Mouse (Mus musculus) neural tube, embryonic 11.5 days (tissue): ENCODE results near the gene Ass1. TPM values are rescaled to one million over a fixed set of nuclear protein-coding genes. Genes with fewer than 3 reads are reported as not detected.
A peak's percentile ranks its signal among the peaks of the same experiment; 100 is the strongest.

Source experiments
- ATAC-seq: fragments of 200-750 bp; cut with Nextera tagmentation; 2 replicates; pipeline ENCODE4 v1.8.0; 2017; ENCODE audit warnings: moderate number of reproducible peaks, mild to moderate bottlenecking, moderate TSS enrichment, moderate library complexity; ENCODE audit not compliant: insufficient read depth, low FRiP score, low TSS enrichment
- DNase-seq: peaks from one replicate; pipeline ENCODE4 v3.0.0-alpha.2; 2015; ENCODE audit warnings: low spot score
- H3K27ac ChIP-seq: fragments of 300-500 bp; sonication (generic); 2 replicates; pipeline ENCODE4 v1.5.1; 2014; ENCODE audit warnings: low read depth, mild to moderate bottlenecking, low read length
- H3K27me3 ChIP-seq: fragments of 300-500 bp; sonication (generic); 2 replicates; pipeline ENCODE4 v1.6.1; 2014; ENCODE audit warnings: mild to moderate bottlenecking, low read length, mixed read lengths; ENCODE audit not compliant: control insufficient read depth, insufficient read depth
- H3K36me3 ChIP-seq: fragments of 300-500 bp; sonication (generic); 2 replicates; pipeline ENCODE4 v1.6.1; 2014; ENCODE audit warnings: mild to moderate bottlenecking, low read length, moderate library complexity, mixed read lengths; ENCODE audit not compliant: control insufficient read depth, insufficient read depth
- H3K4me1 ChIP-seq: fragments of 300-500 bp; sonication (generic); 2 replicates; pipeline ENCODE4 v1.6.1; 2014; ENCODE audit warnings: low read length, mixed read lengths; ENCODE audit not compliant: control insufficient read depth, insufficient read depth
- H3K4me2 ChIP-seq: fragments of 300-500 bp; sonication (generic); 2 replicates; pipeline ENCODE4 v1.6.1; 2014; ENCODE audit warnings: low read depth, mild to moderate bottlenecking, moderate library complexity
- H3K4me3 ChIP-seq: fragments of 300-500 bp; sonication (generic); 2 replicates; pipeline ENCODE4 v1.5.1; 2014; ENCODE audit warnings: low read depth, low read length
- H3K9ac ChIP-seq: fragments of 300-500 bp; sonication (generic); 2 replicates; pipeline ENCODE4 v1.6.1; 2014; ENCODE audit warnings: mild to moderate bottlenecking, low read length
- H3K9me3 ChIP-seq: fragments of 300-500 bp; sonication (generic); 2 replicates; pipeline ENCODE4 v1.6.1; 2016; ENCODE audit warnings: low read length; ENCODE audit not compliant: control insufficient read depth
- WGBS: fragments of 180-500 bp; shearing (Covaris S2); extraction: QIAGEN DNeasy Blood & Tissue Kit; methylation state at CpG from one replicate; pipeline ENCODE4 v1.1.7; 2014; 5-methylcytosine and 5-hydroxymethylcytosine counted together
- polyA plus RNA-seq: library from polyadenylated mRNA; unstranded; fragments of >200 nt; fragmentation: Nextera tagmentation; extraction: Ambion mirVana; gene quantifications from 2 replicates; pipeline ENCODE4 v1.2.1, GENCODE M21; 2014

The Ass1 gene
- polyA plus RNA-seq, 1 experiment from 2014 or later, result 34.5 TPM

DNA sequence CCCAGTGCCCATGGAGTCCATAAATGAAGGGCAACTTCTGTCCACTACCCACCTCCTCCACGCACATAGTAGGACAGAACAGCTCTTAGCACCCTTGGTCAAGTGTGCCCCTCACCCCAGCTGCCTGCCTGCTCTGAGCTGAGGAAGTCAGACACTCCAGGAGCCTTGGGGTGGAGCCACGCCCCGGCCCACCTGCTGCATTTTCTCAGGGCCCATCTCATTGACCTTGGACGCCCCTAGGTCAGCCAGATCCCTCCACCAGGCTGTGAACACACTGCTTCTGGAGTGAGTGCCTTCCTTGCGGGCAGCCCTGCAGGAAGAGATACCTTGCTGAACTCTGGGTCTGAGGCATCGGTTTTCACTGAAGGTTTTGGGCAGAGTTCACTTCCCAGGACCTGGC lies 1.6 kb downstream of the Ass1 start:
- Histone ChIP-seq H3K4me2 (no peak overlapping the region), H3K9me3 (no peaks in the 10 kb centered on the region), H3K9ac (no peak overlapping the region), H3K27ac (no peak overlapping the region), H3K4me1 (peaks cover 6% of the 10 kb centered on the region; the same call in 1 of the 2 replicates), H3K4me3 (no peak overlapping the region), H3K36me3 (no peaks in the 10 kb centered on the region), H3K27me3 (peaks cover 38% of the 10 kb centered on the region)
- 38% methylated on average over 6 of the region's 6 CpGs for WGBS
- ATAC-seq (no peak), DNase-seq (no peak)

DNA sequence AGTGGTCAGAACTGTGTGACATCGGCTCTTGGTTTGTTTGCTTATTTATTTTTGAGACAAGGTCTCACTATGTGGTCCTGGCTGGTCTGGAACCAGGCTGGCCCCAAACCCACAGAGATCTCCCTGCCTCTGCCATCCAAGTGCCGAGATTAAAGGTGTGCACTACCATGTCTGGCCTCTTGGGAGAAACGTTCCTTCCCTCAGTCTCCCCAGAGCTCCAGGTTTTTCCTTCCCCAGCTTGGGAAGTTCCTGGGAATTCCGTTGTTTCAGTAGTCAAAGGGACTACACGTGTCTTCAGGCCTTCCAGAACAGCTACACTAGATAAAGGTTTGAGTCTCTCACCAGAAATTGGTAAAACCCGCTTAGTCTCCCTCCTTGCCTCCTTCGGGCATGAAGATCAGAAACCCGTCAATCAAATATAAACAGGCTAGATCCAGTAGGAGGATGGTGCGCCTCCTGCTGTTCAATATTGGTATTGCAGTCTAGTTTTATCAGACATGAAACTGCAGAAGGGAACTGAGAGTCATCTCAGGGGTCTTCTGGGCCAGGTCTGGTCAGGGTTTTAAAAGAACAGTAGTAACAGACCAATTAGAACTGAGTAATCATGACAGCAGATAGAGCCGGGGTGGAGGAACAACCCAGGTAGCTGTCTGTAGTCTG lies 2.5 kb downstream of the Ass1 start:
- Histone ChIP-seq H3K4me2 (no peak overlapping the region), H3K4me3 (no peak overlapping the region), H3K4me1 (peaks cover 6% of the 10 kb centered on the region; the same call in 1 of the 2 replicates), H3K27ac (no peak overlapping the region), H3K36me3 (no peaks in the 10 kb centered on the region), H3K9me3 (no peaks in the 10 kb centered on the region), H3K27me3 (peaks cover 38% of the 10 kb centered on the region), H3K9ac (no peak overlapping the region)
- WGBS, result 49% methylated on average over 10 of the region's 10 CpGs
- ATAC-seq, result no peak
- DNase-seq, result no peak

DNA sequence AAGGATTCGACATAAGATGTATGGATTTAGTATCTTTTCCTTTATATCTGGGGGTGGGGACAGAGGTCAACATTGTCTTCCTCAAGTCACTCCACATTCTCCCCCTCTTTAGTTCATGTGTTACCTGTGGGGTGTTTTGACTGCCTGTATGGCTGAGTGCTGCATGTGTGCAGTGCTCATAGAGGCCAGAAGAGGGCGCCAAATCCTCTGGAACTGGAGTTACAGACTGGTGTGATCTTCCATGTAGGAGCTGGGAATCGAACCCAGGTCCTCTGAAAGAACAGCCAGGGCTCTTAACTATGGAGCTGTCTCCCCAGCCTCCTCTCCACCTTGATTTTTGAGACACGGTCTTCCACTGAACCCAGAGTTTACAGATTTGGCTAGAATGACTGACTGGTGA lies 3.9 kb downstream of the Ass1 start:
- H3K9ac ChIP-seq, result no peak overlapping the region
- no peak overlapping the region for H3K4me2 ChIP-seq
- peaks cover 31% of the 10 kb centered on the region for H3K27me3 ChIP-seq
- ATAC-seq (no peak), DNase-seq (no peak)
- H3K36me3 ChIP-seq, result no peaks in the 10 kb centered on the region
- no peaks in the 10 kb centered on the region for H3K9me3 ChIP-seq
- peaks cover 6% of the 10 kb centered on the region; the same call in 1 of the 2 replicates for H3K4me1 ChIP-seq
- H3K27ac ChIP-seq, result no peak overlapping the region
- 70% methylated on average over 4 of the region's 4 CpGs for WGBS
- no peak overlapping the region for H3K4me3 ChIP-seq

DNA sequence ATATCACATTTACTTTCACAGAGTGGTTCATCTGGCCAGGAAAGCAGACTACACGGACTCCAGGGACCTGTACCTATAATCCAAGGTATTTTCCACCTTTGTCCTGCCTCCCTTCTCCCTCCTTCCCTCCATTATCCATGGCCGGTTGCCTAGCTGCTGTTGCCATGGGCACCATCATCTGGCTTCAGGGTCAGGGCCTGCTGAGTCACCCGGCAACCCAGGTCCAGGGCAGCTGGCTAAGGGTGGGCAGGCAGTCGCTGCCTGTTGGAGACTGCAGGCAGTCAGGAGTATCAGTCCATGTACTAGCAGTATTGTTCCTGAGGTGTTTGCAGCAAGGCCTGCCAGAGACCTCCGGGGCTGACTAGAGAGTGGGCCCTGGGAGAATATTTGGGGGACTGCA lies 4.7 kb downstream of the Ass1 start:
- peaks cover 6% of the 10 kb centered on the region; the same call in 1 of the 2 replicates for H3K4me1 ChIP-seq
- no peak overlapping the region for H3K4me3 ChIP-seq
- no peak for DNase-seq
- H3K36me3 ChIP-seq, result no peaks in the 10 kb centered on the region
- no peak overlapping the region for H3K9ac ChIP-seq
- H3K27ac ChIP-seq, result no peak overlapping the region
- no peaks in the 10 kb centered on the region for H3K9me3 ChIP-seq
- ATAC-seq, result no peak
- H3K27me3 ChIP-seq, result peaks cover 23% of the 10 kb centered on the region
- whole genome bisulfite sequencing, result 70% methylated on average over 5 of the region's 5 CpGs
- H3K4me2 ChIP-seq, result no peak overlapping the region

DNA sequence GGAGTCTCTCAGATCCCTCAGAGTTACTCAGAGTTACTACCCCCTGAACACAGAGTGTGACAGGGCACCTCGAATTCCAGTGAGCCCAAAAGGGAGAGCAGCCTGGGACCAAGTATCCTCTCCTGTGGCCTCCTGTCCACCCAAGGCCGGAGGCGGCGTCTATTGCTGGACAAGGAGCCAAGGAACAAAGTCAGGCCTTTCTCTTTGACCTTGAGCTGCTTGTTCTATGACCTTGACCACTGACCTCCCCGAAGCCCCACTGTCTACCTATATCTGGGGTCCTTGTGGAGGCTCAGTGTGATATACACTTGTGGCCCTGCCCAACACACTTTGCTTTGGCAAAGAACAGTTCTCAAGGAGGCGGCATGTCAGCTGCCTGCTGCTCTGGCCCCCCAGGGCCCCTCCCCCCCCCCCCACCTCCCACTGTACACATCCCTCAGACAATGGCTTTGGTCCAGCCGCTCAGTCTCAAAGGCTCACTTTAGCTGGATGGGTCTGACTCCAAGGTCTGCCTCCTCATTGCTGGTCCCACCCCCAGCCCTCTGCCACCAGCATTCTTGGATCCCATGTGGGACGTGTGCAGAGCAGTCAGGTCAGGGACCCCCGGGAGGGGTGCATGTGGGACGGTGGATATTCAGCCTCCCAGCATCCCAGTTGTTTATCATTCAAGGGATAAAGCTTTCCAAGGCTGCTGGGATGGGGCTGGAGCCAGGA lies 6.3 kb downstream of the Ass1 start:
- Histone ChIP-seq H3K4me1 (no peaks in the 10 kb centered on the region), H3K4me2 (no peak overlapping the region), H3K9ac (no peak overlapping the region), H3K9me3 (no peaks in the 10 kb centered on the region), H3K27ac (no peak overlapping the region), H3K27me3 (peaks cover 8% of the 10 kb centered on the region), H3K4me3 (no peak overlapping the region), H3K36me3 (no peaks in the 10 kb centered on the region)
- DNase-seq (no peak), ATAC-seq (no peak)
- 77% methylated on average over 10 of the region's 10 CpGs for WGBS

DNA sequence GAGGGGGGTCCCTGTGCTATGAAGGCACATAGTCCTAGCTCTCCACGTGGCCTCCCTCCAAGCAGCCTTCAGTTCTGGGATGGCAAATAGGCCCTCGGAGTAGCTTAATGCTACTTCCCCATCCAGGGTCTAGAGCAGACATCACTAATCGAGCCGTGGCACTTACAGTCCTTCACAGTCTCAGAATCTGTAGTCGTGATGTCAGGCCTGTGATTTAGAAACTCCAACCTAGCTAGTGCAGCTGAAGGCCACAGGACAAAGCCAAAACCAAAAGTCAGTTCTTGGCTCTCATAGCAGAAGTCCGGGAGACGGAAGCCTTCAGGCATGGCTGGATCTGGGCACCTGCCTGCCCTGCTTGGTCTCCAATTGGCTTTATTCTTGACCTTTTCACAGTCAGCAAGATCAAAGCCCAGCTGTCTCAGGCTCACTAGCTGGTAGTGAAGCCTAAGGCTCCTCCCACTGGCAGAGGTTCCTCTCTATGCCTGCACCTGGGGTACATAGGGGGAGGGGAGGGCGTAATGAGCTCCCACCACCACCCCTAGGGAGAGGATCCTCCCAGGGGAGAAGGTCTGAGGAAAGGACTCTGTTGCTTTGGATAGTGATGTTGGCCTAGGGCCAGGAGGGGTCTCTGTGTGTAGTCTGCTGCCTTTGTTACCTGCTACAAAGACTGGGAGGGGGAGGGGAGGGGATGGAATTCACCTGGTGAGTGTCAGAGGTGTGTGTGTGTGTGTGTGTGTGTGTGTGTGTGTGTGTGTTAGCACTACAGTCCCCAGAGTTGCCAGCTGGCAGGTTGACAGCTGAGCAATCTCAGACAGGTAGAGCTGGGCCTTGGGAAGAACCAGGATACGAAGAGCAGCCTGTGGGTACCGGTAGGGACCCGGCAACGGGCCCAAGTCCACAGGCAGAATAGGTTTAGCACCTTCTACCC lies 7.5 kb downstream of the Ass1 start:
- no peaks in the 10 kb centered on the region for H3K36me3 ChIP-seq
- H3K9ac ChIP-seq, result no peak overlapping the region
- H3K9me3 ChIP-seq, result no peaks in the 10 kb centered on the region
- ATAC-seq (no peak), DNase-seq (no peak)
- no peak overlapping the region for H3K27ac ChIP-seq
- H3K27me3 ChIP-seq, result peaks cover 4% of the 10 kb centered on the region
- H3K4me1 ChIP-seq, result no peaks in the 10 kb centered on the region
- 79% methylated on average over 12 of the region's 12 CpGs for WGBS
- H3K4me3 ChIP-seq, result no peak overlapping the region
- H3K4me2 ChIP-seq, result no peak overlapping the region

DNA sequence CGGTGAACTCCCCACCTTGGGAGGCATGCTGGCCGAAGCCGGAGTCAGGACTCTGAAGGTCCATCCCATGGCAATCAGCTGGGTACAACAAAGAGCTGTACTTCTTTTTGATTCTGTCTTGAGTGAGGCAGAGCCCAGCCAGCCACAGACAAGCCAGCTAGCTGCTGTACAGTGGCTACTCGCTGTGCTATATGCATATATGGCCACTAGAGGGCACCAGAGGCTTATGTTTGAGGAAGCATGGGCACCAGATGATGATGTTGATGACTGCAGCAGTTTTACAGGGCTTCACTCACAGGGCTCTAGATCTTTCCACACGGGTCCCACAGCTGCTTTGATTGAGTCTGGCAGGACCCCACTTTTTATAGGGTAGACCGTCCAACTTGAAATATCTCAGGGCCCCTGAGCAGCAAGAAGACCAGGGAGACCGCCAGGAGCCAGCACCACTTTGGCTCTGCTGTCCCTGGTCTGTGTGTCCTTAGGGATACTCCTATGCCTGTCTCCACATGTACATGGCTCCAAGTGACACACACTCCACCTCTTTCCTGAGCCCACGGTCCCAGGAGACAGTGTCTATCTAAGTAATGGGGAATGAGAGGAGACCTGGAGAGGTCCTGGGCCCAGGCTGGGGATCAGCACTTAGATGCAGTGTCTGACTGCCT lies 13.0 kb downstream of the Ass1 start:
- peaks cover 44% of the 10 kb centered on the region for H3K27me3 ChIP-seq

DNA sequence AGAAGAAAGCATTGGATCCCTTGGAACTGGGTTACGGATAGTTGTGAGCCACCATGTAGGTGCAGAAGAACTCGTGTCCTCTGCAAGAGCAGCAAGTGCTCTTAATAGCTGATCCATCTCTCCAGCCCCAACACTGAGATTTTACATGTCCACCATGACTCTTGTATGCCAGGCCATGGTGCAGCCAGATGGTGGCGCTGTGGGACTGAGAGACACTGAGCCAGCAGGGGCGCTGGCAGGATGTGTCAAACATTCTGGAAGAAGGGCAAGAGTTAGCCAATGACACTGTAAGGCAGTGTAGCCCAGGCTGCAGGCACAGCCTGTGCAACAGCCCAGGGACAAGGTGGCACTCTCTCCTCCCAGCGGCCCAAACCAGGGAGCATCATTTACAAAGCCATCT lies 14.2 kb downstream of the Ass1 start:
- Histone ChIP-seq H3K4me2 (no peak overlapping the region), H3K4me1 (0 out of 2 replicates have a peak, but pooled peaks cover 5% of the 10 kb centered on the region), H3K27me3 (peaks cover 53% of the 10 kb centered on the region), H3K9me3 (no peaks in the 10 kb centered on the region), H3K4me3 (no peak overlapping the region), H3K9ac (no peak overlapping the region), H3K27ac (no peak overlapping the region), H3K36me3 (no peaks in the 10 kb centered on the region)
- WGBS, result 14% methylated on average over 5 of the region's 5 CpGs
- ATAC-seq (no peak), DNase-seq (peak; percentile 89)

More for the DNA sequence above, 13.0 kb downstream of the Ass1 start:
- DNase-seq (peak; percentile 82), ATAC-seq (no peak)
- H3K9ac ChIP-seq, result no peak overlapping the region
- H3K4me3 ChIP-seq, result no peak overlapping the region
- H3K36me3 ChIP-seq, result no peaks in the 10 kb centered on the region
- no peak overlapping the region for H3K27ac ChIP-seq
- H3K9me3 ChIP-seq, result no peaks in the 10 kb centered on the region
- whole genome bisulfite sequencing, result 32% methylated on average over 8 of the region's 8 CpGs
- H3K4me2 ChIP-seq, result no peak overlapping the region
- 0 out of 2 replicates have a peak, but pooled peaks cover 2% of the 10 kb centered on the region for H3K4me1 ChIP-seq
